Mouse (Mus musculus) liver, adult 2 months (tissue): Measurements from ENCODE around the gene Kdsr.

ENCODE experiments used
- CTCF ChIP-seq: fragments of 200-500 bp; IDR thresholded peaks from 2 replicates; pipeline ENCODE4 v1.5.1; 2011; ENCODE audit warnings: low read depth, low read length, control low read depth
- POLR2A ChIP-seq: fragments of 200-500 bp; IDR thresholded peaks from 2 replicates; pipeline ENCODE4 v1.6.1; 2011; ENCODE audit warnings: low read length, control low read depth; ENCODE audit not compliant: insufficient read depth; ENCODE audit errors: extremely low read depth

GRCm38 (mm10) chr1:106795634-106796541 is 36.4 kb upstream of the Kdsr start:
- TF ChIP-seq POLR2A: no peak
- no peak for TF ChIP-seq CTCF
